Comparison of ENCODE assay signal across 13 mouse cellular contexts in the genomic region with DNA sequence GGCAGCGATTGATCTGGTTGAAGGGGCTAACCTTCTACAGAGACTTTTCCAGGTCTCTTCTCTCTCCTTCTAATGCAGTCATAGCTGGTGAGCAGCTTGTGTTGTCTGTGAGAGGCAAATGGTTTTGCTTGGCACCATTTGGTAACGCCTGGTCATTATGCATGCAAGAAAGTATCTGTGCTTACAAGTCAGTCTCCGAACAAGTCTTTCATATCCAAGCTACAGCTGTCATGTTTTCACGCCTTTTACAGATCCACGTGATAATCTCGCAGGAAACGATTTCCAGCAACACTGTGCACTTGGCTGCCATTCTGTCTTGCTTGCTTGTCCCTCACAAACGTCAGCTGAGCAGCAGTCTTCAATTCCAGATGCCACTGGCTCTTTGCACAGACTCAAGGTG. TPM values are rescaled to one million over a fixed set of nuclear protein-coding genes. Genes with fewer than 3 reads are reported as not detected.
A peak's percentile ranks its signal among the peaks of the same experiment; 100 is the strongest.
DNase-seq lines count a peak whose midpoint lies in the region; ATAC-seq and TF ChIP-seq lines count a peak whose summit lies in the region.
"Had no signal": no experiment of that assay in that cellular context is flagged by ENCODE, and none has a peak within 500 bp of the region (broad histone marks: within the 10 kb centered on the region; RNA-seq: fewer than 3 reads in every experiment).

No protein-coding gene starts in this region.

- DNase-seq in heart, embryonic 10.5 days (ENCODE audit: low spot score): peak; percentile 64
- no peak for DNase-seq in heart, adult 9 months (ENCODE audit: low spot score in 2 of 2)
- DNase-seq in midbrain, embryonic 14.5 days: no peak
- DNase-seq in midbrain, postnatal 0 days (ENCODE audit: low spot score): no peak
- DNase-seq in frontal cortex, postnatal 14 days (ENCODE audit: low spot score in 2 of 2): no peak
- DNase-seq in heart, postnatal 36 days: no peak

- H3K27ac ChIP-seq in heart, embryonic 10.5 days: no peak overlapping the region
- H3K27ac ChIP-seq in midbrain, embryonic 14.5 days (replicated peaks; ENCODE audit: low read depth, low read length): no peak overlapping the region
- no peak overlapping the region for H3K27ac ChIP-seq in midbrain, postnatal 0 days (ENCODE audit: low read depth, low read length)
- peak overlapping the region; percentile 52; the same call in 1 of the 2 replicates for H3K27ac ChIP-seq in forebrain, embryonic 16.5 days (ENCODE audit: low read length)
- H3K27ac ChIP-seq: kidney, embryonic 15.5 days; limb, embryonic 13.5 days; neural tube, embryonic 15.5 days had no signal

- no peak for TF ChIP-seq CTCF in midbrain, postnatal 0 days (IDR thresholded peaks at IDR 0.05)

- no peaks in the 10 kb centered on the region for H3K9me3 ChIP-seq in heart, embryonic 10.5 days
- H3K9me3 ChIP-seq in midbrain, embryonic 14.5 days (ENCODE audit: control insufficient read depth, low read length): no peaks in the 10 kb centered on the region
- no peaks in the 10 kb centered on the region for H3K9me3 ChIP-seq in midbrain, postnatal 0 days (ENCODE audit: low read length)
- H3K9me3 ChIP-seq in forebrain, embryonic 16.5 days (ENCODE audit: control insufficient read depth, low read length): no peaks in the 10 kb centered on the region
- H3K9me3 ChIP-seq: kidney, embryonic 15.5 days; limb, embryonic 13.5 days; neural tube, embryonic 15.5 days had no signal

- H3K4me3 ChIP-seq in heart, embryonic 10.5 days: no peak overlapping the region
- H3K4me3 ChIP-seq in midbrain, embryonic 14.5 days (replicated peaks; ENCODE audit: low read depth, low read length): no peak overlapping the region
- no peak overlapping the region for H3K4me3 ChIP-seq in midbrain, postnatal 0 days (ENCODE audit: low read depth, low read length)
- H3K4me3 ChIP-seq in forebrain, embryonic 16.5 days (replicated peaks; ENCODE audit: low read length): no peak overlapping the region
- H3K4me3 ChIP-seq: erythroblast, embryonic 14.5 days; kidney, embryonic 15.5 days; limb, embryonic 13.5 days had no signal

- H3K27me3 ChIP-seq in heart, embryonic 10.5 days (ENCODE audit: insufficient read depth, poor library complexity, severe bottlenecking): no peaks in the 10 kb centered on the region
- no peaks in the 10 kb centered on the region for H3K27me3 ChIP-seq in midbrain, embryonic 14.5 days (ENCODE audit: control insufficient read depth, insufficient read depth, low read length)
- no peaks in the 10 kb centered on the region for H3K27me3 ChIP-seq in midbrain, postnatal 0 days (ENCODE audit: insufficient read depth, low read length)
- H3K27me3 ChIP-seq in forebrain, embryonic 16.5 days (replicated peaks; ENCODE audit: control insufficient read depth, insufficient read depth, low read length): no peaks in the 10 kb centered on the region
- H3K27me3 ChIP-seq: CH12.LX; kidney, embryonic 15.5 days; limb, embryonic 13.5 days; neural tube, embryonic 15.5 days had no signal

- 0 out of 2 replicates have a peak, but pooled peaks have one; percentile 7 for ATAC-seq in midbrain, embryonic 14.5 days (ENCODE audit: low FRiP score, low TSS enrichment)
- ATAC-seq in midbrain, postnatal 0 days (ENCODE audit: low FRiP score): no peak
- ATAC-seq in forebrain, embryonic 16.5 days: peak; percentile 81

- H3K4me1 ChIP-seq in heart, embryonic 10.5 days: peaks cover 33% of the 10 kb centered on the region
- H3K4me1 ChIP-seq in midbrain, embryonic 14.5 days (ENCODE audit: control insufficient read depth, insufficient read depth, low read length): 0 out of 2 replicates have a peak, but pooled peaks cover 6% of the 10 kb centered on the region
- no peaks in the 10 kb centered on the region for H3K4me1 ChIP-seq in midbrain, postnatal 0 days (ENCODE audit: insufficient read depth, low read length)
- peaks cover 7% of the 10 kb centered on the region for H3K4me1 ChIP-seq in forebrain, embryonic 16.5 days (replicated peaks; ENCODE audit: control insufficient read depth, insufficient read depth, low read length)

- intact Hi-C loops in heart, postnatal 36 days (cut with DNase I): no loop called here

- no peak overlapping the region for H3K9ac ChIP-seq in midbrain, embryonic 14.5 days (replicated peaks; ENCODE audit: low read length)
- no peak overlapping the region for H3K9ac ChIP-seq in midbrain, postnatal 0 days (replicated peaks; ENCODE audit: low read length, poor library complexity, severe bottlenecking)
- no peak overlapping the region for H3K9ac ChIP-seq in forebrain, embryonic 16.5 days (replicated peaks; ENCODE audit: low read depth, low read length)
- H3K9ac ChIP-seq: kidney, embryonic 15.5 days; limb, embryonic 13.5 days; neural tube, embryonic 15.5 days had no signal

- no peaks in the 10 kb centered on the region for H3K36me3 ChIP-seq in heart, embryonic 10.5 days
- 0 out of 2 replicates have a peak, but pooled peaks cover 6% of the 10 kb centered on the region for H3K36me3 ChIP-seq in midbrain, embryonic 14.5 days (ENCODE audit: control insufficient read depth, insufficient read depth, low read length)
- H3K36me3 ChIP-seq in midbrain, postnatal 0 days (ENCODE audit: insufficient read depth, low read length): 0 out of 2 replicates have a peak, but pooled peaks cover 2% of the 10 kb centered on the region
- H3K36me3 ChIP-seq in forebrain, embryonic 16.5 days (ENCODE audit: control insufficient read depth, insufficient read depth): no peaks in the 10 kb centered on the region
- H3K36me3 ChIP-seq: kidney, embryonic 15.5 days; limb, embryonic 13.5 days; neural tube, embryonic 15.5 days had no signal

- WGBS in heart, embryonic 10.5 days: 45% methylated on average over 8 of the region's 8 CpGs
- 61% methylated on average over 8 of the region's 8 CpGs for WGBS in midbrain, embryonic 14.5 days
- 55% methylated on average over 8 of the region's 8 CpGs for WGBS in midbrain, postnatal 0 days
- 44% methylated on average over 8 of the region's 8 CpGs for WGBS in forebrain, embryonic 16.5 days

- no peak overlapping the region for H3K4me2 ChIP-seq in midbrain, embryonic 14.5 days (ENCODE audit: low read length)
- H3K4me2 ChIP-seq in midbrain, postnatal 0 days (ENCODE audit: low read depth, low read length, poor library complexity, severe bottlenecking): no peak overlapping the region
- no peak overlapping the region for H3K4me2 ChIP-seq in forebrain, embryonic 16.5 days (ENCODE audit: low read length)
- H3K4me2 ChIP-seq: limb, embryonic 13.5 days; midbrain, embryonic 11.5 days had no signal

RNA-seq across cellular contexts. Expression of a gene that starts 24.0 kb away (rescaled TPM):
- polyA plus RNA-seq in heart, embryonic 10.5 days (2016; fragmentation: Nextera tagmentation; extraction: Ambion mirVana): 114 TPM in 2 replicates
- polyA plus RNA-seq in midbrain, embryonic 14.5 days (2014; fragmentation: Nextera tagmentation; extraction: Ambion mirVana): 51.7 and 81.1 TPM in 2 replicates
- 32.5 and 36.7 TPM in 2 replicates for total RNA-seq in midbrain, postnatal 0 days (2014; rRNA removed)
- 66.9 and 71.0 TPM in 2 replicates for polyA plus RNA-seq in midbrain, postnatal 0 days (2015; fragmentation: Nextera tagmentation; extraction: Ambion mirVana)
- 74.0 and 90.4 TPM in 2 replicates for polyA plus RNA-seq in forebrain, embryonic 16.5 days (2015; fragmentation: Nextera tagmentation; extraction: Ambion mirVana)
- 10 to 100 TPM; 40.1 to 46.0 TPM for total RNA-seq in heart, postnatal 36 days (2021)
